Mouse (Mus musculus) ES-Bruce4 (cell line): ENCODE measurements around the gene Lpcat1. TPM values are rescaled to one million over a fixed set of nuclear protein-coding genes. Genes with fewer than 3 reads are reported as not detected.

Experiments used
- H3K27ac ChIP-seq: 2 replicates; pipeline ENCODE4 v1.5.1; 2012; ENCODE audit warnings: low read length, inconsistent platforms; ENCODE audit not compliant: insufficient read depth
- H3K27me3 ChIP-seq: 2 replicates; pipeline ENCODE4 v1.6.1; 2012; ENCODE audit warnings: mild to moderate bottlenecking, low read length, inconsistent platforms; ENCODE audit not compliant: control insufficient read depth, poor library complexity, insufficient read depth, severe bottlenecking
- H3K36me3 ChIP-seq: 2 replicates; pipeline ENCODE4 v1.6.1; 2012; ENCODE audit warnings: inconsistent platforms, mild to moderate bottlenecking, low read length, moderate library complexity; ENCODE audit not compliant: control insufficient read depth, poor library complexity, insufficient read depth, severe bottlenecking
- H3K4me1 ChIP-seq: one replicate; pipeline ENCODE4 v1.8.1; 2011; ENCODE audit warnings: low read length; ENCODE audit not compliant: control insufficient read depth, insufficient read depth
- H3K4me3 ChIP-seq: 2 replicates; pipeline ENCODE4 v1.5.1; 2011; ENCODE audit warnings: low read depth, mild to moderate bottlenecking, low read length
- H3K9ac ChIP-seq: 2 replicates; pipeline ENCODE4 v1.6.1; 2012; ENCODE audit warnings: low read depth, mild to moderate bottlenecking, inconsistent platforms; ENCODE audit not compliant: poor library complexity, severe bottlenecking
- H3K9me3 ChIP-seq: replicated peaks from 2 replicates; pipeline ENCODE4 v1.6.1; 2012; ENCODE audit warnings: mild to moderate bottlenecking, low read length, inconsistent platforms; ENCODE audit not compliant: control insufficient read depth, poor library complexity, insufficient read depth, severe bottlenecking
- CTCF ChIP-seq: IDR thresholded peaks from one replicate; pipeline ENCODE4 v1.8.1; 2011; ENCODE audit warnings: low read depth, low read length
- EP300 ChIP-seq: IDR thresholded peaks from 2 replicates; pipeline ENCODE4 v1.6.1; 2011; ENCODE audit warnings: low read depth, low read length; ENCODE audit not compliant: insufficient read depth
- POLR2A ChIP-seq: IDR thresholded peaks from one replicate; pipeline ENCODE4 v1.8.1; 2011; ENCODE audit warnings: low read length; ENCODE audit not compliant: insufficient read depth
- polyA plus RNA-seq: library from polyadenylated mRNA; stranded (reverse); fragments of >200 nt; gene quantifications from 2 replicates; pipeline ENCODE4 v1.2.4, GENCODE M21; 2011; ENCODE audit warnings: low read depth; ENCODE audit not compliant: missing spikeins, insufficient read depth, insufficient read length

Lpcat1 gene
- polyA plus RNA-seq, 1 experiment, result 44.8 TPM

- TF ChIP-seq EP300 (no peak), POLR2A (no peak), CTCF (no peak)
- no peak overlapping the region for H3K4me3 ChIP-seq
- no peak overlapping the region for H3K9ac ChIP-seq
- H3K36me3 ChIP-seq, result peaks cover 32% of the 10 kb centered on the region
- no peaks in the 10 kb centered on the region for H3K4me1 ChIP-seq
- H3K9me3 ChIP-seq, result peaks cover 7% of the 10 kb centered on the region
- H3K27me3 ChIP-seq, result no peaks in the 10 kb centered on the region
- no peak overlapping the region for H3K27ac ChIP-seq
Measured at GRCm38 (mm10) chr13:73488105-73488504, 21.1 kb downstream of the Lpcat1 start.

- Histone ChIP-seq H3K9ac (no peak overlapping the region), H3K9me3 (peaks cover 7% of the 10 kb centered on the region), H3K4me3 (no peak overlapping the region), H3K36me3 (peaks cover 32% of the 10 kb centered on the region), H3K27ac (no peak overlapping the region), H3K4me1 (no peaks in the 10 kb centered on the region), H3K27me3 (no peaks in the 10 kb centered on the region)
- TF ChIP-seq POLR2A (no peak), EP300 (no peak), CTCF (no peak)
Measured at GRCm38 (mm10) chr13:73488707-73489106, 21.7 kb downstream of the Lpcat1 start.

GRCm38 (mm10) chr13:73489986-73490385, 23.0 kb downstream of the Lpcat1 start:
- no peaks in the 10 kb centered on the region for H3K4me1 ChIP-seq

GRCm38 (mm10) chr13:73490564-73491170, 23.7 kb downstream of the Lpcat1 start:
- H3K36me3 ChIP-seq, result peaks cover 40% of the 10 kb centered on the region

More at GRCm38 (mm10) chr13:73489986-73490385, 23.0 kb downstream of the Lpcat1 start:
- no peak overlapping the region for H3K27ac ChIP-seq
- H3K4me3 ChIP-seq, result no peak overlapping the region
- no peak overlapping the region for H3K9ac ChIP-seq
- H3K9me3 ChIP-seq, result peaks cover 7% of the 10 kb centered on the region
- no peaks in the 10 kb centered on the region for H3K27me3 ChIP-seq
- TF ChIP-seq CTCF (no peak), POLR2A (no peak), EP300 (no peak)
- peaks cover 39% of the 10 kb centered on the region for H3K36me3 ChIP-seq

GRCm38 (mm10) chr13:73493183-73493582, 26.2 kb downstream of the Lpcat1 start:
- Histone ChIP-seq H3K9ac (no peak overlapping the region), H3K27me3 (no peaks in the 10 kb centered on the region), H3K9me3 (no peaks in the 10 kb centered on the region), H3K4me1 (no peaks in the 10 kb centered on the region), H3K36me3 (peaks cover 47% of the 10 kb centered on the region), H3K27ac (no peak overlapping the region), H3K4me3 (no peak overlapping the region)
- TF ChIP-seq POLR2A, result no peak
- TF ChIP-seq EP300, result no peak
- TF ChIP-seq CTCF, result no peak

More at GRCm38 (mm10) chr13:73490564-73491170, 23.7 kb downstream of the Lpcat1 start:
- no peaks in the 10 kb centered on the region for H3K4me1 ChIP-seq
- H3K27ac ChIP-seq, result no peak overlapping the region
- TF ChIP-seq POLR2A, result no peak
- no peak for TF ChIP-seq CTCF
- H3K9ac ChIP-seq, result no peak overlapping the region
- H3K9me3 ChIP-seq, result peaks cover 4% of the 10 kb centered on the region
- H3K4me3 ChIP-seq, result no peak overlapping the region
- H3K27me3 ChIP-seq, result no peaks in the 10 kb centered on the region

- Histone ChIP-seq H3K9me3 (no peaks in the 10 kb centered on the region), H3K4me3 (no peak overlapping the region), H3K9ac (no peak overlapping the region), H3K27ac (no peak overlapping the region), H3K27me3 (no peaks in the 10 kb centered on the region), H3K36me3 (peaks cover 43% of the 10 kb centered on the region), H3K4me1 (no peaks in the 10 kb centered on the region)
- no peak for TF ChIP-seq EP300
- TF ChIP-seq CTCF, result no peak
- no peak for TF ChIP-seq POLR2A
Measured at GRCm38 (mm10) chr13:73494528-73494927, 27.5 kb downstream of the Lpcat1 start.
